Mouse (Mus musculus): Measurements from ENCODE around the gene E430018J23Rik.
"Not testable (repeated sequence)": the region's sequence is repeated elsewhere in the genome, so short reads cannot be mapped to it uniquely, and the experiment has no call there.

E430018J23Rik gene

GRCm38 (mm10) chr7:127378310-127378921 lies 15.0 kb downstream of the E430018J23Rik start:
- DNase-seq (ENCODE audit: low spot score) = no peak

GRCm38 (mm10) chr7:127375271-127376245 lies 17.9 kb downstream of the E430018J23Rik start, which contains the start of gene Zfp747:
TSS of gene Zfp747 (minus strand) at chr7:127376050.
- DNase-seq (ENCODE audit: low spot score) = peak; percentile 93

DNA sequence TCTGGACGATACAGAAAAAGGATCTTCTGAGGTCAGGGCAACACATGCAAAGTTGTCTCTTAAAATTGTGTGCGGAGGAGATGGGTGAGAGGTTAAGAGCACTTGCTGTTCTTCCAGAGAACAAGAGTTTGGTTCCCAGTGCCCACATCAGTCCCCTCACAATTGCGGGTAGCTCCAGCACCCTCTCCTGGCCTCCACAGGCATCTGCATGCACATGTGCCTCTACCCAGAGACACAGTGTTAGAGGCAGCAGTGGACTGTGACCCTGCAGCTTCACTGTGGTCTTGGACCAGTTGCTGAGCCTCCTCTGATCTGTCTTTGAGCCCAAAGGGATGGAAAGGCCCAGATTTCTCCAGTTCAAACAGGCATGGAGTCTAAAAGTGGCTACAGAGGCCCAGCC lies 21.6 kb downstream of the E430018J23Rik start:
- not testable (repeated sequence) for DNase-seq (ENCODE audit: low spot score)

- no peak for DNase-seq (ENCODE audit: low spot score)
Observed at GRCm38 (mm10) chr7:127371213-127371612, 22.2 kb downstream of the E430018J23Rik start.

DNA sequence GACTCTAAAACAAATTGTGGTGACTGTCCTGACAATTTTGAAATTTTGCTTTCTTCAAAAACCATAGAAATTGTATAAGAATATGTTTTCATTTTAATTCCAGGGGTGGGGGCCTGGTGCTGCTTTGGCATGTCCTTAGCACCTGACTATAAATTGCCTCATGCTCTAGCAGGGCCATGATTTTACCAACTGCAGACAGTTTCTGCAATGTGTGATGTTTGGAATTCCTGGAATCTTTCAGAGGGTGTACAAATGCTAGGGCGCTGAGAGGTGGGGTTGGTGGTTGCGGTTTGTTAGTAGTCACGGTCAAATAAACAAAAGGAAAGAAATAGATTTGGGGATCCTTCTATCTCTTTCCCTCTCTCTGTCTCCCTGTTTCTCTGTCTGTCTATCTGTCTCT lies 27.2 kb downstream of the E430018J23Rik start:
- no peak for DNase-seq (ENCODE audit: low spot score)

DNA sequence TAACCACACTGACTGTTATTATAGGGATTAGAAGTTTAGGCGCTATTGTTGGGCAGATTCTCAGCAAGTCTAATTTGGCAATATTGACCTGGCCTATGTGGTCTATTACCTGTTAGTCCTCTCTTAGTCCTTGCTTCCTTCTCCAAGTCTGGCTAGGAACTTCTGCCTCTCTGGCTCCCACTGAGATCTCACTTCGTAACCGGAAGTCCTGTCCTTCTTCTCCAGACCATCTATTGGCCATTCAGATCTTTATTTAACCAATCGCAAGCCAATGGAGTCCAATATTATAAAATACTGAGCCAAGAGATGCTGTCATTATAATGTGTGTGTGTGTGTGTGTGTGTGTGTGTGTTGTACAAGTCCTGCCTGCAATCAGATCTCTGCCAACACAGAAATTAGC lies 29.3 kb downstream of the E430018J23Rik start:
- DNase-seq (ENCODE audit: low spot score) = peak; percentile 28

- DNase-seq (ENCODE audit: low spot score) = peak; percentile 55
Observed at GRCm38 (mm10) chr7:127363475-127363921, 29.9 kb downstream of the E430018J23Rik start.

DNA sequence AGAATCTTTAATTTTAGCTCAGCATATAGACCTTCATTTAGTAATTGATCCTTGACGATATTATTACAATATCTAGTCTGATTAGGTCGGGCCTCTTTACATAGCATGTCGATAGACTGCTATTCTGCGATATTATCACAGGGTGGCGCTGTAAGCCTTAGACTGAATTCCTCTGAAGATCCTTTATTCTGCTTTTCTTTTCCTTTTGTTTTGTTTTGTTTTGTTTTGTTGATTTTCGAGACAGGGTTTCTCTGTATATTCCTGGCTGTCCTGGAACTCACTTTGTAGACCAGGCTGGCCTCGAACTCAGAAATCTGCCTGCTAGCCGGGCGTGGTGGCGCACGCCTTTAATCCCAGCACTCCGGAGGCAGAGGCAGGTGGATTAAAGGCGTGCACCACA lies 31.0 kb downstream of the E430018J23Rik start:
- DNase-seq (ENCODE audit: low spot score) = peak; percentile 40

DNA sequence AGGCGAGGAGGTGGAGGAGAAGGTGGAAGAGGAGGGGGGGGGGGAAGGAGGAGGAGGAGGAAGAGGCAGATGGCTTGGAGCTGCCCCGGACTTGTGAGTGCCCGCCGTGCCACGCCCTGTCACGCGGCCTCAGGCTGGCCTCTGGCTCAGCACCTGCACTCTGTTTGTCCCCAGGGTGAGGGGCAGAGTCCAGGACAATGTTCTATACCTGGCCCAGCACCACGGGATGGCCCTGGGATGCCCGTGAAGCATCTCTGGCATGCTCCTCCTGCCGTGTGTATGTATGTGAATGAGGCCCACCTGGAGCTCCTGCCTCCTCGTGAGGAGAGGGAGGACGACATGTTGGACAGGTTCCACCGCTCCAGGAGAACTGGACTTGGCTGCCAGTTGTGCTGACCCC lies 32.0 kb downstream of the E430018J23Rik start:
- peak; percentile 40 for DNase-seq (ENCODE audit: low spot score)

GRCm38 (mm10) chr7:127360265-127360664 lies 33.2 kb downstream of the E430018J23Rik start:
- DNase-seq (ENCODE audit: low spot score) = no peak

- no peak for DNase-seq (ENCODE audit: low spot score)
Observed at GRCm38 (mm10) chr7:127358472-127358871, 35.0 kb downstream of the E430018J23Rik start.

DNA sequence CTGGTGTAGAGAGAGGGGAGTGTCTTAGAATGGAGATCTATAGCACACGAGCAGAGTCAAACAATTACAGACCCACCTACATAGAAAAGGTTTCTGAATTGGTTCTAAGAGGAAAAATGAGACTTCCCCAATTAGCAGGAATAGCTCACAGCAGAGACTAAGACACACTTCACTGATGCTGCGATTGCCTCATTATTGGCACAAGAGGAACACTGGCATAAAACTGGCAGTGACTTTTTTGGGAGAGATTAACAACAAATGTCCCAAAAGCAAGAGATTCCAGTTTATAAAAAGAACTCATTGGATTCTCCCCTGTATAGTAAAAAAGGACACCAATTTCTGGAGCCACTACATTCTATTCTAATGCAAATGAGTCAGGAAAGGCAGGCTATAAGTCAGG lies 35.6 kb downstream of the E430018J23Rik start:
- DNase-seq (ENCODE audit: low spot score) = no peak

DNA sequence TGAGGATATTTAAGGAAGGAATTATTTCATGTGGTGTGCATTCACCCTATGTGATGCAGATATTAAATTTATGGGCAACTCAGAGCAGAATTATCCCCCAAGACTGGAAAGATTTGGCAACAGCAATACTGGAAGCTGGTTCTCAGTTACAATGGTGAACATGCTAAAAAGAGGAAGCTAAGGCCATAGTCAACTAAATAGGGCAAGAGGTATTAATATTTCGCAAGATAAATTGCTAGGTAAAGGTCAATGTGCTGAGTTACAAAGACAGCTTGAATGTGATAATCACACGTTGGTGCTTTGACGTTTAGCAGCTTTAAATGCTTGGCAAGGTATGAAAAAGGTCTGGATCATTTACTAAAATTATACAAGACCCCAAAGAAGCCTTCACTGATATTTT lies 37.6 kb downstream of the E430018J23Rik start:
- no peak for DNase-seq (ENCODE audit: low spot score)

- DNase-seq (ENCODE audit: low spot score) = no peak
Observed at GRCm38 (mm10) chr7:127351230-127352004, 42.0 kb downstream of the E430018J23Rik start.

GRCm38 (mm10) chr7:127346676-127347075 lies 46.8 kb downstream of the E430018J23Rik start:
- DNase-seq (ENCODE audit: low spot score) = no peak

- DNase-seq (ENCODE audit: low spot score) = peak; percentile 98
Observed at GRCm38 (mm10) chr7:127345512-127346325, 47.7 kb downstream of the E430018J23Rik start, which contains the start of gene Zfp768. TSS of gene Zfp768 (minus strand) at chr7:127345589.

DNA sequence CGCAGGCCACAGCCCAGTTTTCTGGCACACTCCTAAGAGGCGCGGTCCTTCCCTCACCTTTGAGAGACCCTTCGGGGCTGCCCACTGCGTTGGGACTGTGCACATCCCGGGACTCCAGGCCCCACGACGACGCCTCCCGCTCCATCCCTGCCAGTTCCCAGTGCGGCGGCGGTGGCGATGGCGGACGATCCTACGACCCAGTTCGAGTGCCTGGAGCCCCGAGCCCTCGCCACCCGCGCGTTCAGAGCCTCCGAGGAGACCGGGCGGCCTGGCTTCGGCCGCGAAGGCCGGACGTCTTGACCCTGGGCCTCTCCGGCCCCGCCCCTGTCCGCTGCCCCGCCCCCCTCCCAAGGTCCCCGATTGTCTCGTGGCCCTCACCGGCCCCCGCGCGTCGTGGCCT lies 48.3 kb downstream of the E430018J23Rik start:
- peak; percentile 80 for DNase-seq (ENCODE audit: low spot score)

DNA sequence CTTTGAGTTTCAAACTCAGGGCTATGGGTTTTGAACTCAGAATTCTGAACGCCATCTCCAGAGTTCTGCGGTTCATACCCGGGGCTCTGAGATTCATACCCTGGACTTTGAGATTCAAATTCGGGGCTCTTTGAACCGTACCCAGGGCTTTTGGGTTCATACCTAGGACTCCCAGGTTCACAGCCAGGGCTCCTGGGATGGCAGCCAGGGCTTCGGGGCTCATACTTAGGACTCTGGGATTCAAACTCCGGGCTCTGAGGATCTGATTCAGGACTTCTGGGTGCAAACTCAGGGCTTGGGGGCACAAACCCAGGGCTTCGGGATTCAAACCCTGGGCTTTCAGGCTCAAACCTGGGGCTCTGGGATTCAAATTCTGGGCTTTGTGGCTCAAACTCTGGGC lies 49.1 kb downstream of the E430018J23Rik start:
- DNase-seq (ENCODE audit: low spot score) = no peak

GRCm38 (mm10) chr7:127343351-127344019 lies 49.9 kb downstream of the E430018J23Rik start:
- no peak for DNase-seq (ENCODE audit: low spot score)

- DNase-seq (ENCODE audit: low spot score) = no peak
Observed at GRCm38 (mm10) chr7:127342888-127343287, 50.5 kb downstream of the E430018J23Rik start.

- no peak for DNase-seq (ENCODE audit: low spot score)
Observed at GRCm38 (mm10) chr7:127342332-127342731, 51.1 kb downstream of the E430018J23Rik start.
